Mouse (Mus musculus) embryonic facial prominence, embryonic 11.5 days (tissue): Measurements from ENCODE around the gene Pip4k2b. TPM values are rescaled to one million over a fixed set of nuclear protein-coding genes. Genes with fewer than 3 reads are reported as not detected.

Experiments
- ATAC-seq: fragments of 200-750 bp; cut with Nextera tagmentation; replicated peaks from 2 replicates; pipeline ENCODE4 v1.8.0; 2017; ENCODE audit warnings: low read depth; ENCODE audit not compliant: insufficient number of reproducible peaks, low FRiP score, low TSS enrichment
- DNase-seq: peaks from one replicate; pipeline ENCODE4 v3.0.0-alpha.2; 2015; ENCODE audit warnings: low spot score
- H3K27ac ChIP-seq: fragments of 300-500 bp; sonication (generic); replicated peaks from 2 replicates; pipeline ENCODE4 v1.5.1; 2014; ENCODE audit warnings: mild to moderate bottlenecking, low read depth, low read length, control low read depth
- H3K27me3 ChIP-seq: fragments of 300-500 bp; sonication (generic); 2 replicates; pipeline ENCODE4 v1.6.1; 2014; ENCODE audit warnings: mild to moderate bottlenecking, low read length, moderate library complexity, mixed read lengths; ENCODE audit not compliant: control insufficient read depth, insufficient read depth
- H3K36me3 ChIP-seq: fragments of 300-500 bp; sonication (generic); replicated peaks from 2 replicates; pipeline ENCODE4 v1.6.1; 2014; ENCODE audit warnings: low read depth, mild to moderate bottlenecking, low read length, moderate library complexity, mixed read lengths; ENCODE audit not compliant: control insufficient read depth, insufficient read depth
- H3K4me1 ChIP-seq: fragments of 300-500 bp; sonication (generic); 2 replicates; pipeline ENCODE4 v1.6.1; 2014; ENCODE audit warnings: low read length, mixed read lengths; ENCODE audit not compliant: control insufficient read depth, insufficient read depth
- H3K4me2 ChIP-seq: fragments of 300-500 bp; sonication (generic); 2 replicates; pipeline ENCODE4 v1.6.1; 2014; ENCODE audit warnings: low read depth, mild to moderate bottlenecking, control low read depth, low read length, moderate library complexity
- H3K4me3 ChIP-seq: fragments of 300-500 bp; sonication (generic); 2 replicates; pipeline ENCODE4 v1.5.1; 2014; ENCODE audit warnings: low read depth, low read length, control low read depth
- H3K9ac ChIP-seq: fragments of 300-500 bp; sonication (generic); replicated peaks from 2 replicates; pipeline ENCODE4 v1.6.1; 2014; ENCODE audit warnings: mild to moderate bottlenecking, control low read depth, low read length
- H3K9me3 ChIP-seq: fragments of 300-500 bp; sonication (generic); replicated peaks from 2 replicates; pipeline ENCODE4 v1.6.1; 2016; ENCODE audit warnings: mild to moderate bottlenecking, low read length, inconsistent platforms, mixed read lengths; ENCODE audit not compliant: control insufficient read depth
- WGBS: fragments of 180-500 bp; shearing (Covaris S2); extraction: QIAGEN DNeasy Blood & Tissue Kit; methylation state at CpG from one replicate; pipeline ENCODE4 v1.1.7; 2014; 5-methylcytosine and 5-hydroxymethylcytosine counted together
- polyA plus RNA-seq: library from polyadenylated mRNA; unstranded; fragments of >200 nt; fragmentation: Nextera tagmentation; extraction: Ambion mirVana; gene quantifications from 2 replicates; pipeline ENCODE4 v1.2.1, GENCODE M21; 2014

Gene Pip4k2b
- polyA plus RNA-seq, 1 experiment from 2014 or later = 2.8 TPM

GRCm38 (mm10) chr11:97747773-97748172, 3.3 kb upstream of the Pip4k2b start:
- DNase-seq = no peak
- no peak for ATAC-seq
- Histone ChIP-seq H3K27ac (no peak overlapping the region), H3K9me3 (no peaks in the 10 kb centered on the region), H3K4me3 (no peak overlapping the region), H3K4me2 (no peak overlapping the region), H3K4me1 (no peaks in the 10 kb centered on the region; the same call in 1 of the 2 replicates), H3K9ac (no peak overlapping the region), H3K36me3 (peaks cover 6% of the 10 kb centered on the region), H3K27me3 (no peaks in the 10 kb centered on the region)
- WGBS = 91% methylated on average over 8 of the region's 8 CpGs

DNA sequence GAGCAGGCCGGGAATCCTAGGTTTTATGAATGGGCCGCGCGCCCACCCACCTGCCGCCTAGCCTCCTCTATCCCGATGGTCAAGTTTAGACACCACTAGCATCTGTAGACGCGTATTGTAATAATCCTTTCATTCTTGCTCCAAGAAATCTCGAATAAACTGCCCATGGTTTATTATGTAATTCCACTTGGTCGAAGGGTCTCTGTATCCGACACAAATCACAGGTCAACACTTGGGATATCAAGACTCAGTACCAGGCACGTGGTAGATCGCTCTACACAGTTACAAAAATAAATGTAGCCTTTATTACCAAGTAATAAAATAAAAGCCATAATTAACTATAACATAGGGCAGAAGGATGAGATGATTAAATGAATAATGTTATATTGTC, 822 bp upstream of the Pip4k2b start:
- Histone ChIP-seq H3K4me2 (peak overlapping the region; percentile 34), H3K27ac (no peak overlapping the region), H3K27me3 (no peaks in the 10 kb centered on the region), H3K36me3 (no peaks in the 10 kb centered on the region; the same call in 1 of the 2 replicates), H3K4me1 (no peaks in the 10 kb centered on the region; the same call in 1 of the 2 replicates), H3K9ac (no peak overlapping the region; the same call in 1 of the 2 replicates), H3K9me3 (no peaks in the 10 kb centered on the region), H3K4me3 (peak overlapping the region; percentile 85)
- no peak for ATAC-seq
- DNase-seq = no peak
- WGBS = 11% methylated on average over 13 of the region's 13 CpGs

DNA sequence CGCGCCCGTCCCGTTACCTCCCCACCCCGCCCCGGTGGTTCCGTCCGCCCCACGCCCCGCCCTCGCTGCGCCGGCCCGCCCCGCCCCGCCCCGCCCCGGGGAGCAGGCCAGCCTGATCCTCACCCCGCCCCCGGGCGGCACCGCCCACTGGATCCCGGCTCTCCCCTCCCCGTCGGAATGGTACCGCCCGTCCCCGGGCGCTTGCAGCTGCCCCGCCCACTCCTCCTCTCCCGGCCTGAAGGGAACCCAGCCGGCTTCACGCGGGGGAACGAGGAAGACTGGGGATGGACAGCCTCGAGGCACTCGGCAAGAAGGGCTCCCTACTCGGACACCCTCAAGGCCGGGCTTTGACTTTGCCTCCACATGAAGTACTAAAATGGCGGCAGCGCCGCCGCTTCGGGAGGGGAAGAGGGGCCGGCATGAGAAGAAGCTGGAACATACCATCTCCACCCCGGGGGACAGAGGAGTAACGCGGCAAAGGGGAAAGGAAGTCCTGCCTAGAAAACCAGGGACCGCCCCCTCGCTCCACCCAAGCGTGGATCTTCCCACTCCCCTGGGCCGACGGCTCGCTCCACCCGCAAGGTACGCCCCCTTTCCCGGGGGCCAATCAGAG, 320 bp upstream of the Pip4k2b start:
- Histone ChIP-seq H3K4me3 (peak overlapping the region; percentile 85), H3K4me1 (no peaks in the 10 kb centered on the region; the same call in 1 of the 2 replicates), H3K27ac (peak overlapping the region; percentile 80), H3K4me2 (peak overlapping the region; percentile 69), H3K27me3 (no peaks in the 10 kb centered on the region), H3K36me3 (no peaks in the 10 kb centered on the region; the same call in 1 of the 2 replicates), H3K9ac (peak overlapping the region; percentile 86), H3K9me3 (no peaks in the 10 kb centered on the region)
- under 1% methylated on average over 28 of the region's 57 CpGs for WGBS
- peak; percentile 99 for DNase-seq
- ATAC-seq = peak; percentile 95

- peak overlapping the region; percentile 69 for H3K4me2 ChIP-seq
- H3K27ac ChIP-seq = no peak overlapping the region
- peak overlapping the region; percentile 85 for H3K4me3 ChIP-seq
- peak overlapping the region; percentile 84 for H3K9ac ChIP-seq
- H3K9me3 ChIP-seq = no peaks in the 10 kb centered on the region; the same call in 1 of the 2 replicates
- DNase-seq = no peak
- H3K36me3 ChIP-seq = no peaks in the 10 kb centered on the region; the same call in 1 of the 2 replicates
- no peak for ATAC-seq
- H3K4me1 ChIP-seq = no peaks in the 10 kb centered on the region; the same call in 1 of the 2 replicates
- no peaks in the 10 kb centered on the region for H3K27me3 ChIP-seq
- WGBS = 46% methylated on average over 9 of the region's 9 CpGs
Observed at GRCm38 (mm10) chr11:97743423-97743822, 1.1 kb downstream of the Pip4k2b start.

DNA sequence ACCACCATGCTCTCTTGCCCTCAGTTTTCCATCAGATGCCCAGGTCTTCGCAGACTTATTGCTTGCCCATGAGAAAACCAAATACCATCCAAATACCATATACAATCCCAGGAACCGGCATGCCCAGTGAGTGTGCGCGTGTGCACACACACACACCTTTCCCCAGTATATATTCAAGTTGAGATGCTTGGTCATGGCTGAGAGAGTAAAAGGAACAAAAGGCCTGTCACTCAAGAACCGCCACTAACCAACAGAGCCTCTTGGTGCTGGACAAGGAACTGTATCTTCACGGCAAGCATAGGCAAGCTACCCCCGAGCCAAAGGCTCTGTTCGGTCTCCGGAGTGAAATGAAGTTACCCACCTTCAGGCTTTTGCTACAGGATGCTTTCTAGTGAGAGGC, 1.9 kb downstream of the Pip4k2b start:
- ATAC-seq = no peak
- no peak overlapping the region for H3K27ac ChIP-seq
- WGBS = 76% methylated on average over 9 of the region's 9 CpGs

GRCm38 (mm10) chr11:97742157-97742556, 2.3 kb downstream of the Pip4k2b start:
- H3K4me1 ChIP-seq = peaks cover 3% of the 10 kb centered on the region
- no peak overlapping the region for H3K4me3 ChIP-seq

More for the DNA sequence above, 1.9 kb downstream of the Pip4k2b start:
- Histone ChIP-seq H3K36me3 (no peaks in the 10 kb centered on the region; the same call in 1 of the 2 replicates), H3K4me3 (no peak overlapping the region), H3K4me1 (peaks cover 2% of the 10 kb centered on the region), H3K9ac (no peak overlapping the region; the same call in 1 of the 2 replicates), H3K9me3 (no peaks in the 10 kb centered on the region; the same call in 1 of the 2 replicates), H3K4me2 (peak overlapping the region; percentile 69), H3K27me3 (no peaks in the 10 kb centered on the region)
- DNase-seq = no peak

DNA sequence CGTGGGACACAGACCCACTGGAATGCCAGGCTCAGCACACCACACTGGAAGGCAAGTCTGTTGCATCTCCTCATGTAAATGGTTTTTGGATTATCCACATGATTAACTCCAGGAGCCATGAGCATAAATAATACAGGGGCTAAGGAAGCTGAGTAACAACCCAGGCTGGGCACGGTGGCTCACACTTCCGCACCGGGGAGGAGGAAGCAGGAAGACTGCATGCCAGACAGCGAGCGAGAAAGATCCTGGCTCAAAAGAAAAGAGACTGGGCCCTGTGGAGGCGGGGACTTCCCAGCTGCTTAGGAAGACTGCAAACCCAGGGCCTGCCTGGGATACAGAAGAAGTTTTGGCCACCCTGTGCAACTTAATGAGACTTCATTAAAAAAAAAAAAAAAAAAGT, 4.3 kb downstream of the Pip4k2b start:
- WGBS = 58% methylated on average over 7 of the region's 7 CpGs
- Histone ChIP-seq H3K4me1 (peaks cover 3% of the 10 kb centered on the region), H3K27me3 (no peaks in the 10 kb centered on the region), H3K27ac (no peak overlapping the region), H3K9ac (no peak overlapping the region), H3K4me2 (no peak overlapping the region), H3K4me3 (no peak overlapping the region), H3K9me3 (no peaks in the 10 kb centered on the region; the same call in 1 of the 2 replicates), H3K36me3 (no peaks in the 10 kb centered on the region)
- DNase-seq (peak; percentile 3), ATAC-seq (no peak)

More at GRCm38 (mm10) chr11:97742157-97742556, 2.3 kb downstream of the Pip4k2b start:
- DNase-seq = no peak
- Histone ChIP-seq H3K4me2 (no peak overlapping the region), H3K27ac (no peak overlapping the region), H3K27me3 (no peaks in the 10 kb centered on the region), H3K36me3 (no peaks in the 10 kb centered on the region), H3K9ac (no peak overlapping the region), H3K9me3 (no peaks in the 10 kb centered on the region; the same call in 1 of the 2 replicates)
- WGBS = 87% methylated on average over 5 of the region's 5 CpGs
- ATAC-seq = no peak

DNA sequence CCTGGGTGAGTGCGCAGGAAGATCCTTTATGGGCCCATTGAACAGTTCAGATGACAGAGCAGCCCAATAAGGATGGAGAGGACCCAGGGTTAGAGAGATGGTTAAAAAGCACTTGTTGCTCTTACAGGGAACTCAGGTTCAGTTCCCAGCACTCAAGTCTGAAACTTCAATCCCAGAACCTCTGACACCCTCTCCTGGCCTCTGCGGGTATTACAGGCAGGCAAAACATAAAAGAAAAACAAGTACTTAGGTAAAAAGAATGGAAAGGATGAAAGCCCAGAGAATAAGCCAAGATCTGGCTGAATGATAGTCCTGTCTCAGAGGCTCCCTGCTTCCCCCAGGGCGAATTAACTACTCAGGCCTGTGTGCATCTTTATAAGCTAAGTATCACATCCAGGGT, 5.3 kb downstream of the Pip4k2b start:
- Histone ChIP-seq H3K4me1 (peaks cover 3% of the 10 kb centered on the region), H3K27me3 (no peaks in the 10 kb centered on the region), H3K36me3 (no peaks in the 10 kb centered on the region), H3K4me3 (no peak overlapping the region), H3K27ac (no peak overlapping the region), H3K9me3 (no peaks in the 10 kb centered on the region; the same call in 1 of the 2 replicates), H3K9ac (no peak overlapping the region), H3K4me2 (no peak overlapping the region)
- DNase-seq (no peak), ATAC-seq (no peak)
- WGBS = 90% methylated on average over 3 of the region's 3 CpGs
